Mouse (Mus musculus) neural tube, embryonic 13.5 days (tissue): Measurements from ENCODE around the gene Olfr1440. TPM values are rescaled to one million over a fixed set of nuclear protein-coding genes. Genes with fewer than 3 reads are reported as not detected.

Source experiments
- ATAC-seq: fragments of 200-750 bp; cut with Nextera tagmentation; 2 replicates; pipeline ENCODE4 v1.8.0; 2017; ENCODE audit warnings: low read depth, mild to moderate bottlenecking, moderate TSS enrichment, moderate library complexity
- H3K27ac ChIP-seq: fragments of 300-500 bp; sonication (generic); replicated peaks from 2 replicates; pipeline ENCODE4 v1.5.1; 2015; ENCODE audit warnings: moderate library complexity, mild to moderate bottlenecking, inconsistent platforms
- H3K27me3 ChIP-seq: fragments of 300-500 bp; sonication (generic); 2 replicates; pipeline ENCODE4 v1.6.1; 2015; ENCODE audit warnings: mild to moderate bottlenecking, inconsistent platforms
- H3K36me3 ChIP-seq: fragments of 300-500 bp; sonication (generic); 2 replicates; pipeline ENCODE4 v1.6.1; 2015; ENCODE audit warnings: mild to moderate bottlenecking, inconsistent platforms
- H3K4me1 ChIP-seq: fragments of 300-500 bp; sonication (generic); replicated peaks from 2 replicates; pipeline ENCODE4 v1.6.1; 2015; ENCODE audit warnings: inconsistent platforms
- H3K4me2 ChIP-seq: fragments of 300-500 bp; sonication (generic); 2 replicates; pipeline ENCODE4 v1.6.1; 2015; ENCODE audit warnings: inconsistent platforms, mild to moderate bottlenecking, moderate library complexity
- H3K4me3 ChIP-seq: fragments of 300-500 bp; sonication (generic); 2 replicates; pipeline ENCODE4 v1.5.1; 2015; ENCODE audit warnings: mild to moderate bottlenecking, inconsistent platforms
- H3K9ac ChIP-seq: fragments of 300-500 bp; sonication (generic); 2 replicates; pipeline ENCODE4 v1.6.1; 2015; ENCODE audit warnings: moderate library complexity, mild to moderate bottlenecking, inconsistent platforms
- H3K9me3 ChIP-seq: fragments of 300-500 bp; sonication (generic); 2 replicates; pipeline ENCODE4 v1.6.1; 2016; ENCODE audit warnings: inconsistent platforms
- WGBS: fragments of 180-500 bp; shearing (Covaris S2); methylation state at CpG from one replicate; pipeline ENCODE4 v1.1.7; 2015; 5-methylcytosine and 5-hydroxymethylcytosine counted together
- polyA plus RNA-seq: library from polyadenylated mRNA; unstranded; fragments of >200 nt; fragmentation: Nextera tagmentation; extraction: Ambion mirVana; gene quantifications from 2 replicates; pipeline ENCODE4 v1.2.1, GENCODE M21; 2015

Olfr1440 gene
- polyA plus RNA-seq, 1 experiment from 2014 or later, result not detected

GRCm38 (mm10) chr19:12439581-12439980, 52.5 kb downstream of the Olfr1440 start:
- 56% methylated on average over 1 of the region's 1 CpGs for WGBS
- ATAC-seq, result no peak

DNA sequence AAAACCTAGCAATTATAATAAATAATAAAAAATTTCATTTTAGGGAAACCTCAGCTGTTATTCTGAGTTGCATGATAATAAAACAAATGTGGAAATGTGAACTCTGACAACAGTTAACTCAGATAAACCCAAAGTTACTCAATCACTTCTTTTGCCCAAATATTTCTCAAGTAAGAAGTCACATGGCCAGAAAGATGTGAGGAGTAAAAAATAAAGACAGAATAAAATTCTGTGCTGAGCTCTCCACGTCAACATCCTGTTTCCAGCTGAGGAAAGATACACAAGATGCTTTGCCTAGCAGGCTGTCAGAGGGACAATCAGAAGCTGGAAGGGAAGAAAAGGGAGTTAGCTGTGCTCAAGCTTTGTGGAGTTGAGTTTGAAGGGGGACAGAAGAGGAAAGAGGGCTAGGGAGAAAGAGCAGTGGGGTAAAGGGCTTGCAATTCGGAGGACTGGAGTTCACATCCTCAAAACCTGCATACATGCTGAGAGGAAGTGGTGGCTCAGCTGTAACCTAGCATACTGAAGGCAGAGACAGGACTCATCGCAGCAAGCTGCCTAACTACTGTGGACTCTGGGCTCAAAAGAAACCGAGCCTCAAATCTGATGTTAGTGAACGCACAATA, 53.1 kb downstream of the Olfr1440 start:
- H3K36me3 ChIP-seq, result no peaks in the 10 kb centered on the region
- 81% methylated on average over 5 of the region's 5 CpGs for WGBS
- no peak overlapping the region for H3K4me2 ChIP-seq
- no peak overlapping the region for H3K4me3 ChIP-seq
- H3K27ac ChIP-seq, result no peak overlapping the region
- H3K4me1 ChIP-seq, result no peaks in the 10 kb centered on the region
- no peak for ATAC-seq
- H3K27me3 ChIP-seq, result no peaks in the 10 kb centered on the region
- H3K9ac ChIP-seq, result no peak overlapping the region
- no peaks in the 10 kb centered on the region for H3K9me3 ChIP-seq

More at GRCm38 (mm10) chr19:12439581-12439980, 52.5 kb downstream of the Olfr1440 start:
- Histone ChIP-seq H3K36me3 (no peaks in the 10 kb centered on the region), H3K9me3 (no peaks in the 10 kb centered on the region), H3K27me3 (no peaks in the 10 kb centered on the region), H3K4me2 (no peak overlapping the region), H3K9ac (no peak overlapping the region), H3K4me3 (no peak overlapping the region), H3K4me1 (no peaks in the 10 kb centered on the region), H3K27ac (no peak overlapping the region)

- no peaks in the 10 kb centered on the region for H3K36me3 ChIP-seq
- H3K27me3 ChIP-seq, result no peaks in the 10 kb centered on the region
- H3K4me1 ChIP-seq, result no peaks in the 10 kb centered on the region
- H3K4me3 ChIP-seq, result no peak overlapping the region
- no peaks in the 10 kb centered on the region for H3K9me3 ChIP-seq
- no peak for ATAC-seq
- WGBS, result 85% methylated on average over 4 of the region's 4 CpGs
- H3K9ac ChIP-seq, result no peak overlapping the region
- no peak overlapping the region for H3K27ac ChIP-seq
- no peak overlapping the region for H3K4me2 ChIP-seq
Observed at GRCm38 (mm10) chr19:12442560-12442959, 55.5 kb downstream of the Olfr1440 start.

GRCm38 (mm10) chr19:12445014-12445413, 57.9 kb downstream of the Olfr1440 start:
- Histone ChIP-seq H3K9ac (no peak overlapping the region), H3K27me3 (no peaks in the 10 kb centered on the region), H3K4me1 (no peaks in the 10 kb centered on the region), H3K36me3 (no peaks in the 10 kb centered on the region), H3K4me3 (no peak overlapping the region), H3K9me3 (no peaks in the 10 kb centered on the region), H3K27ac (no peak overlapping the region), H3K4me2 (no peak overlapping the region)
- 92% methylated on average over 3 of the region's 3 CpGs for WGBS
- no peak for ATAC-seq

Other genes with a start within 250 kb of the Olfr1440 start
- gene Olfr1555-ps1, start 217.2 kb upstream of the Olfr1440 start, polyA plus RNA-seq, result not detected in 2 replicates
- gene Olfr1431, start 186.6 kb upstream of the Olfr1440 start, polyA plus RNA-seq, result not detected in 2 replicates
- not detected in 2 replicates for gene Olfr1432, start 154.7 kb upstream of the Olfr1440 start, polyA plus RNA-seq
- gene Olfr262, start 145.6 kb upstream of the Olfr1440 start, polyA plus RNA-seq, result not detected in 2 replicates
- gene Olfr235, start 126.2 kb upstream of the Olfr1440 start, polyA plus RNA-seq, result not detected in 2 replicates
- gene Olfr1434, start 107.4 kb upstream of the Olfr1440 start, polyA plus RNA-seq, result not detected in 2 replicates
- gene Olfr1436, start 88.1 kb upstream of the Olfr1440 start, polyA plus RNA-seq, result not detected in 2 replicates
- not detected in 2 replicates for gene Olfr1437, start 62.2 kb upstream of the Olfr1440 start, polyA plus RNA-seq
- not detected in 2 replicates for gene Olfr1438-ps1, start 51.4 kb upstream of the Olfr1440 start, polyA plus RNA-seq
- not detected in 2 replicates for gene Olfr1441, start 30.2 kb downstream of the Olfr1440 start, polyA plus RNA-seq
- gene Pfpl, start 40.6 kb downstream of the Olfr1440 start, polyA plus RNA-seq, result 0.08 TPM in 1 of 2 replicates, not detected in the other
- gene Mpeg1, start 73.5 kb downstream of the Olfr1440 start, polyA plus RNA-seq, result 0.54 and 0.89 TPM in 2 replicates
- 34.2 and 35.5 TPM in 2 replicates for gene Dtx4, start 114.2 kb downstream of the Olfr1440 start, polyA plus RNA-seq
- 7.9 and 8.0 TPM in 2 replicates for gene Fam111a, start 158.5 kb downstream of the Olfr1440 start, polyA plus RNA-seq
- gene Gm4952, start 212.7 kb downstream of the Olfr1440 start, polyA plus RNA-seq, result not detected in 2 replicates
- not detected in 2 replicates for gene Glyat, start 246.0 kb downstream of the Olfr1440 start, polyA plus RNA-seq